ENCODE assay signal across 22 mouse cellular contexts in genomic region chr4:147601881-147602280, GRCm38 (mm10). TPM values are rescaled to one million over a fixed set of nuclear protein-coding genes. Genes with fewer than 3 reads are reported as not detected.
DNase-seq lines count a peak whose midpoint lies in the region; ATAC-seq lines count a peak whose summit lies in the region.
"Had no signal": no experiment of that assay in that cellular context is flagged by ENCODE, and none has a peak within 500 bp of the region (broad histone marks: within the 10 kb centered on the region; RNA-seq: fewer than 3 reads in every experiment).

No protein-coding gene starts in this region.

- no peak for ATAC-seq in midbrain, embryonic 11.5 days (ENCODE audit: low FRiP score)
- ATAC-seq in midbrain, embryonic 13.5 days, result no peak
- ATAC-seq: activated CD4-positive, CD25-positive, alpha-beta regulatory T cell, adult 4 months; CD4-positive, CD25-positive, alpha-beta regulatory T cell, adult 4 months; Patski had no signal

- H3K27me3 ChIP-seq in midbrain, embryonic 11.5 days (ENCODE audit: control insufficient read depth, insufficient read depth, low read length), result no peaks in the 10 kb centered on the region
- H3K27me3 ChIP-seq in midbrain, embryonic 13.5 days, result no peaks in the 10 kb centered on the region
- H3K27me3 ChIP-seq: CH12.LX, Patski had no signal

- H3K9me3 ChIP-seq in midbrain, embryonic 11.5 days (ENCODE audit: control insufficient read depth, low read length), result 0 out of 2 replicates have a peak, but pooled peaks cover 3% of the 10 kb centered on the region
- peaks cover 14% of the 10 kb centered on the region for H3K9me3 ChIP-seq in midbrain, embryonic 13.5 days

- no peaks in the 10 kb centered on the region for H3K36me3 ChIP-seq in midbrain, embryonic 11.5 days (ENCODE audit: control insufficient read depth, insufficient read depth, low read length)
- H3K36me3 ChIP-seq in midbrain, embryonic 13.5 days, result no peaks in the 10 kb centered on the region
- H3K36me3 ChIP-seq: G1E had no signal

- no peaks in the 10 kb centered on the region for H3K4me1 ChIP-seq in midbrain, embryonic 11.5 days (ENCODE audit: control insufficient read depth, insufficient read depth, low read length)
- H3K4me1 ChIP-seq in midbrain, embryonic 13.5 days (replicated peaks), result no peaks in the 10 kb centered on the region

- peak; percentile 3 for DNase-seq in gastrocnemius, postnatal 14 days
- no peak for DNase-seq in gastrocnemius, postnatal 36 days
- DNase-seq in heart, adult 11 months, result peak; percentile 91
- no peak for DNase-seq in heart, postnatal 10 days
- DNase-seq in midbrain, embryonic 11.5 days (ENCODE audit: low spot score, missing footprints), result peak; percentile 60
- peak; percentile 42 for DNase-seq in testis, postnatal 10 days (ENCODE audit: low spot score)
- no peak for DNase-seq in testis, postnatal 14 days (ENCODE audit: low spot score)
- DNase-seq: adrenal gland, adult 2 months; adrenal gland, adult 8-10 months; adrenal gland, postnatal 10 days; adrenal gland, postnatal 14 days; adrenal gland, postnatal 25 days; adrenal gland, postnatal 36 days; B cell, adult 2 months; cerebellum, adult 11 months; cerebellum, adult 11-12 months had no signal

- no peak overlapping the region for H3K27ac ChIP-seq in midbrain, embryonic 11.5 days (ENCODE audit: low read depth, low read length)
- H3K27ac ChIP-seq in midbrain, embryonic 13.5 days, result no peak overlapping the region

- no peak overlapping the region for H3K4me2 ChIP-seq in midbrain, embryonic 11.5 days
- H3K4me2 ChIP-seq in midbrain, embryonic 13.5 days (replicated peaks), result no peak overlapping the region

- 41% methylated on average over 1 of the region's 1 CpGs for WGBS in midbrain, embryonic 11.5 days
- 42% methylated on average over 1 of the region's 1 CpGs for WGBS in midbrain, embryonic 13.5 days

- no peak overlapping the region for H3K9ac ChIP-seq in midbrain, embryonic 11.5 days (ENCODE audit: low read length)
- H3K9ac ChIP-seq in midbrain, embryonic 13.5 days (replicated peaks), result no peak overlapping the region

- no peak overlapping the region for H3K4me3 ChIP-seq in midbrain, embryonic 11.5 days (ENCODE audit: low read depth, low read length)
- H3K4me3 ChIP-seq in midbrain, embryonic 13.5 days (replicated peaks), result no peak overlapping the region

- intact Hi-C loops in gastrocnemius, postnatal 14 days (cut with DNase I; ENCODE audit: low total_unique reads), result no loop called here
- intact Hi-C loops in gastrocnemius, postnatal 36 days (cut with DNase I), result no loop called here
- intact Hi-C loops in heart, postnatal 10 days (cut with DNase I), result no loop called here

RNA-seq across cellular contexts. Expression of gene Zfp979, which starts 40.4 kb away (rescaled TPM):
- total RNA-seq in gastrocnemius, postnatal 14 days (2021), result 1 to 10 TPM; 1.3 to 1.5 TPM
- total RNA-seq in gastrocnemius, postnatal 36 days (2021), result under 1 TPM; 0.74 to 0.89 TPM
- total RNA-seq in heart, postnatal 10 days (2021), result 1 to 10 TPM; 3.2 to 4.4 TPM
- 2.8 and 3.1 TPM in 2 replicates for polyA plus RNA-seq in midbrain, embryonic 11.5 days (2014; fragmentation: Nextera tagmentation; extraction: Ambion mirVana)
- polyA plus RNA-seq in midbrain, embryonic 13.5 days (2015; fragmentation: Nextera tagmentation; extraction: Ambion mirVana), result 2.1 and 2.3 TPM in 2 replicates
- polyA plus RNA-seq: adrenal gland, adult 2 months; G1E had no signal

RNA-seq across cellular contexts. Expression of gene Zfp985, which starts 48.8 kb away (rescaled TPM):
- total RNA-seq in gastrocnemius, postnatal 14 days (2021), result under 1 TPM; 0.12 to 0.18 TPM
- under 1 TPM; 0.10 to 0.13 TPM for total RNA-seq in gastrocnemius, postnatal 36 days (2021)
- under 1 TPM; 0.14 to 0.62 TPM for total RNA-seq in heart, postnatal 10 days (2021)
- polyA plus RNA-seq in midbrain, embryonic 11.5 days (2014; fragmentation: Nextera tagmentation; extraction: Ambion mirVana), result 0.11 and 0.12 TPM in 2 replicates
- 0.07 TPM in 1 of 2 replicates, not detected in the other for polyA plus RNA-seq in midbrain, embryonic 13.5 days (2015; fragmentation: Nextera tagmentation; extraction: Ambion mirVana)
- total RNA-seq: CH12.LX had no signal
- polyA plus RNA-seq: adrenal gland, adult 2 months had no signal

Comparison
In these comparisons a context has a peak if more than half of its experiments do, and no peak if none do; other contexts are left out.
1. DNase-seq: peak in gastrocnemius, postnatal 14 days (single experiment), heart, adult 11 months (single experiment), midbrain, embryonic 11.5 days (single experiment) and testis, postnatal 10 days (single experiment); none in gastrocnemius, postnatal 36 days (0 of 2), heart, postnatal 10 days (0 of 2) and testis, postnatal 14 days (single experiment).